Mouse (Mus musculus): Measurements from ENCODE around the gene Cactin. TPM values are rescaled to one million over a fixed set of nuclear protein-coding genes. Genes with fewer than 3 reads are reported as not detected.

The Cactin gene
- polyA plus RNA-seq, 1 experiment from 2014 or later = 29.6 TPM

- no peak for ATAC-seq (replicated peaks; ENCODE audit: extremely low read depth, insufficient read depth, low FRiP score)
- Histone ChIP-seq H3K4me1 (ENCODE audit: control insufficient read depth, insufficient read depth, low read length) (peaks cover 21% of the 10 kb centered on the region), H3K27ac (ENCODE audit: low read length) (no peak overlapping the region), H3K4me3 (ENCODE audit: low read length) (no peak overlapping the region), H3K9ac (ENCODE audit: low read length) (no peak overlapping the region), H3K4me2 (ENCODE audit: low read depth, low read length) (no peak overlapping the region), H3K9me3 (replicated peaks; ENCODE audit: control insufficient read depth, low read length) (no peaks in the 10 kb centered on the region), H3K27me3 (ENCODE audit: control insufficient read depth, insufficient read depth, low read length) (peaks cover 33% of the 10 kb centered on the region), H3K36me3 (ENCODE audit: control insufficient read depth, insufficient read depth) (no peaks in the 10 kb centered on the region)
- 58% methylated on average over 8 of the region's 8 CpGs for WGBS
Measured at GRCm38 (mm10) chr10:81287513-81288157, 33.3 kb upstream of the Cactin start.

GRCm38 (mm10) chr10:81288601-81289000 is 32.3 kb upstream of the Cactin start:
- no peak for ATAC-seq (replicated peaks; ENCODE audit: extremely low read depth, insufficient read depth, low FRiP score)
- 29% methylated on average over 6 of the region's 6 CpGs for WGBS
- H3K27ac ChIP-seq (ENCODE audit: low read length) = no peak overlapping the region

GRCm38 (mm10) chr10:81289278-81289677 is 31.6 kb upstream of the Cactin start:
- no peak for ATAC-seq (replicated peaks; ENCODE audit: extremely low read depth, insufficient read depth, low FRiP score)
- WGBS = 4% methylated on average over 7 of the region's 7 CpGs
- Histone ChIP-seq H3K4me3 (ENCODE audit: low read length) (no peak overlapping the region), H3K4me2 (ENCODE audit: low read depth, low read length) (peak overlapping the region; percentile 20; the same call in 1 of the 2 replicates), H3K36me3 (ENCODE audit: control insufficient read depth, insufficient read depth) (no peaks in the 10 kb centered on the region), H3K27me3 (ENCODE audit: control insufficient read depth, insufficient read depth, low read length) (peaks cover 23% of the 10 kb centered on the region), H3K9me3 (replicated peaks; ENCODE audit: control insufficient read depth, low read length) (no peaks in the 10 kb centered on the region), H3K4me1 (ENCODE audit: control insufficient read depth, insufficient read depth, low read length) (peaks cover 29% of the 10 kb centered on the region), H3K27ac (ENCODE audit: low read length) (no peak overlapping the region), H3K9ac (ENCODE audit: low read length) (no peak overlapping the region)

More at GRCm38 (mm10) chr10:81288601-81289000, 32.3 kb upstream of the Cactin start:
- Histone ChIP-seq H3K27me3 (ENCODE audit: control insufficient read depth, insufficient read depth, low read length) (peaks cover 29% of the 10 kb centered on the region), H3K4me1 (ENCODE audit: control insufficient read depth, insufficient read depth, low read length) (peaks cover 23% of the 10 kb centered on the region), H3K36me3 (ENCODE audit: control insufficient read depth, insufficient read depth) (no peaks in the 10 kb centered on the region), H3K4me3 (ENCODE audit: low read length) (no peak overlapping the region), H3K4me2 (ENCODE audit: low read depth, low read length) (no peak overlapping the region), H3K9me3 (replicated peaks; ENCODE audit: control insufficient read depth, low read length) (no peaks in the 10 kb centered on the region), H3K9ac (ENCODE audit: low read length) (no peak overlapping the region)

- Histone ChIP-seq H3K9me3 (replicated peaks; ENCODE audit: control insufficient read depth, low read length) (no peaks in the 10 kb centered on the region), H3K36me3 (ENCODE audit: control insufficient read depth, insufficient read depth) (no peaks in the 10 kb centered on the region), H3K27ac (ENCODE audit: low read length) (no peak overlapping the region), H3K4me2 (ENCODE audit: low read depth, low read length) (0 out of 2 replicates have a peak overlapping the region, but pooled peaks have one; percentile 20), H3K9ac (ENCODE audit: low read length) (no peak overlapping the region), H3K27me3 (ENCODE audit: control insufficient read depth, insufficient read depth, low read length) (peaks cover 17% of the 10 kb centered on the region), H3K4me1 (ENCODE audit: control insufficient read depth, insufficient read depth, low read length) (peaks cover 35% of the 10 kb centered on the region), H3K4me3 (ENCODE audit: low read length) (no peak overlapping the region)
- ATAC-seq (replicated peaks; ENCODE audit: extremely low read depth, insufficient read depth, low FRiP score) = no peak
- 56% methylated on average over 14 of the region's 14 CpGs for WGBS
Measured at GRCm38 (mm10) chr10:81289811-81290210, 31.1 kb upstream of the Cactin start.

GRCm38 (mm10) chr10:81290698-81291460 is 30.0 kb upstream of the Cactin start:
- H3K9ac ChIP-seq (ENCODE audit: low read length) = 0 out of 2 replicates have a peak overlapping the region, but pooled peaks have one; percentile 30
- H3K9me3 ChIP-seq (replicated peaks; ENCODE audit: control insufficient read depth, low read length) = no peaks in the 10 kb centered on the region
- H3K36me3 ChIP-seq (ENCODE audit: control insufficient read depth, insufficient read depth) = no peaks in the 10 kb centered on the region
- H3K27ac ChIP-seq (ENCODE audit: low read length) = no peak overlapping the region
- WGBS = 17% methylated on average over 24 of the region's 24 CpGs
- H3K27me3 ChIP-seq (ENCODE audit: control insufficient read depth, insufficient read depth, low read length) = peaks cover 10% of the 10 kb centered on the region
- peak overlapping the region; percentile 28; the same call in 1 of the 2 replicates for H3K4me2 ChIP-seq (ENCODE audit: low read depth, low read length)
- ATAC-seq (replicated peaks; ENCODE audit: extremely low read depth, insufficient read depth, low FRiP score) = no peak
- H3K4me3 ChIP-seq (ENCODE audit: low read length) = peak overlapping the region; percentile 14; the same call in 1 of the 2 replicates
- H3K4me1 ChIP-seq (ENCODE audit: control insufficient read depth, insufficient read depth, low read length) = peaks cover 37% of the 10 kb centered on the region

- Histone ChIP-seq H3K4me3 (ENCODE audit: low read length) (peak within 1 kb of the TSS; percentile 14; the same call in 1 of the 2 replicates), H3K27ac (ENCODE audit: low read length) (no peak within 1 kb of the TSS), H3K27me3 (ENCODE audit: control insufficient read depth, insufficient read depth, low read length) (peaks cover 10% of the 10 kb centered on the region), H3K36me3 (ENCODE audit: control insufficient read depth, insufficient read depth) (no peaks in the 10 kb centered on the region), H3K9ac (ENCODE audit: low read length) (0 out of 2 replicates have a peak within 1 kb of the TSS, but pooled peaks have one; percentile 30), H3K4me1 (ENCODE audit: control insufficient read depth, insufficient read depth, low read length) (peaks cover 33% of the 10 kb centered on the region), H3K9me3 (replicated peaks; ENCODE audit: control insufficient read depth, low read length) (no peaks in the 10 kb centered on the region), H3K4me2 (ENCODE audit: low read depth, low read length) (peak within 1 kb of the TSS; percentile 97; the same call in 1 of the 2 replicates)
- 65% methylated on average over 9 of the region's 9 CpGs for WGBS
- ATAC-seq (replicated peaks; ENCODE audit: extremely low read depth, insufficient read depth, low FRiP score) = no peak
Measured at GRCm38 (mm10) chr10:81291511-81292104, 29.3 kb upstream of the Cactin start, which contains the start of gene Tjp3. Gene Tjp3, minus strand, starts transcription at chr10:81291581.

GRCm38 (mm10) chr10:81292554-81293333 is 28.2 kb upstream of the Cactin start, which contains the start of gene Pip5k1c:
Gene Pip5k1c, plus strand, starts transcription at chr10:81292963.
- peak within 1 kb of the TSS; percentile 80 for H3K27ac ChIP-seq (ENCODE audit: low read length)
- no peaks in the 10 kb centered on the region for H3K36me3 ChIP-seq (ENCODE audit: control insufficient read depth, insufficient read depth)
- H3K9me3 ChIP-seq (replicated peaks; ENCODE audit: control insufficient read depth, low read length) = no peaks in the 10 kb centered on the region
- H3K27me3 ChIP-seq (ENCODE audit: control insufficient read depth, insufficient read depth, low read length) = peaks cover 10% of the 10 kb centered on the region
- peak; percentile 93 for ATAC-seq (replicated peaks; ENCODE audit: extremely low read depth, insufficient read depth, low FRiP score)
- peaks cover 40% of the 10 kb centered on the region for H3K4me1 ChIP-seq (ENCODE audit: control insufficient read depth, insufficient read depth, low read length)
- WGBS = under 1% methylated on average over 70 of the region's 80 CpGs
- H3K9ac ChIP-seq (ENCODE audit: low read length) = peak within 1 kb of the TSS; percentile 87
- H3K4me2 ChIP-seq (ENCODE audit: low read depth, low read length) = peak within 1 kb of the TSS; percentile 97
- H3K4me3 ChIP-seq (ENCODE audit: low read length) = peak within 1 kb of the TSS; percentile 91

GRCm38 (mm10) chr10:81293334-81294030 is 27.4 kb upstream of the Cactin start:
- Histone ChIP-seq H3K4me1 (ENCODE audit: control insufficient read depth, insufficient read depth, low read length) (peaks cover 48% of the 10 kb centered on the region), H3K36me3 (ENCODE audit: control insufficient read depth, insufficient read depth) (no peaks in the 10 kb centered on the region), H3K27ac (ENCODE audit: low read length) (peak overlapping the region; percentile 80), H3K27me3 (ENCODE audit: control insufficient read depth, insufficient read depth, low read length) (peaks cover 7% of the 10 kb centered on the region), H3K9me3 (replicated peaks; ENCODE audit: control insufficient read depth, low read length) (no peaks in the 10 kb centered on the region), H3K9ac (ENCODE audit: low read length) (peak overlapping the region; percentile 87), H3K4me3 (ENCODE audit: low read length) (peak overlapping the region; percentile 91), H3K4me2 (ENCODE audit: low read depth, low read length) (peak overlapping the region; percentile 97)
- ATAC-seq (replicated peaks; ENCODE audit: extremely low read depth, insufficient read depth, low FRiP score) = no peak
- WGBS = 3% methylated on average over 25 of the region's 25 CpGs
